Mouse (Mus musculus) small intestine, adult 2 months (tissue): ENCODE data around the gene Epb41l4b. TPM values are rescaled to one million over a fixed set of nuclear protein-coding genes. Genes with fewer than 3 reads are reported as not detected.

Experiments used
- H3K27ac ChIP-seq: fragments of 200-500 bp; 2 replicates; pipeline ENCODE4 v1.5.1; 2012; ENCODE audit warnings: low read depth, low read length, control low read depth, inconsistent platforms; ENCODE audit not compliant: insufficient read depth
- H3K27me3 ChIP-seq: fragments of 200-500 bp; 2 replicates; pipeline ENCODE4 v1.6.1; 2012; ENCODE audit warnings: mild to moderate bottlenecking, moderate library complexity, low read length, inconsistent platforms; ENCODE audit not compliant: control insufficient read depth, insufficient read depth
- H3K36me3 ChIP-seq: fragments of 200-500 bp; 2 replicates; pipeline ENCODE4 v1.6.1; 2012; ENCODE audit warnings: mild to moderate bottlenecking, low read length, control low read depth, inconsistent platforms; ENCODE audit not compliant: control insufficient read depth, insufficient read depth
- H3K4me1 ChIP-seq: fragments of 200-500 bp; 2 replicates; pipeline ENCODE4 v1.6.1; 2012; ENCODE audit warnings: low read length, inconsistent platforms, mixed read lengths; ENCODE audit not compliant: control insufficient read depth, insufficient read depth, insufficient read length
- H3K4me3 ChIP-seq: fragments of 200-500 bp; 2 replicates; pipeline ENCODE4 v1.5.1; 2012; ENCODE audit warnings: low read depth, mild to moderate bottlenecking, control low read depth, inconsistent platforms, low read length, moderate library complexity
- CTCF ChIP-seq: fragments of 200-500 bp; IDR thresholded peaks from 2 replicates; pipeline ENCODE4 v1.5.1; 2012; ENCODE audit warnings: low read depth, mild to moderate bottlenecking, control low read depth, inconsistent platforms, low read length, moderate library complexity, mixed read lengths; ENCODE audit not compliant: insufficient replicate concordance, insufficient read length; ENCODE audit errors: extremely low read depth
- POLR2A ChIP-seq: fragments of 200-500 bp; IDR thresholded peaks from 2 replicates; pipeline ENCODE4 v1.6.1; 2012; ENCODE audit warnings: low read depth, mild to moderate bottlenecking, control low read depth, inconsistent platforms, low read length, moderate library complexity
- WGBS: fragments of 180-500 bp; shearing (Covaris S2); methylation state at CpG from one replicate; pipeline ENCODE4 v1.1.7; 2018; 5-methylcytosine and 5-hydroxymethylcytosine counted together
- polyA plus RNA-seq: library from polyadenylated mRNA; depleted of rRNA; stranded (reverse); fragments of >200 nt; gene quantifications from 2 replicates; pipeline ENCODE4 v1.2.3, GENCODE M21; 2012

Epb41l4b gene
- polyA plus RNA-seq, 1 experiment = 81.4 TPM

DNA sequence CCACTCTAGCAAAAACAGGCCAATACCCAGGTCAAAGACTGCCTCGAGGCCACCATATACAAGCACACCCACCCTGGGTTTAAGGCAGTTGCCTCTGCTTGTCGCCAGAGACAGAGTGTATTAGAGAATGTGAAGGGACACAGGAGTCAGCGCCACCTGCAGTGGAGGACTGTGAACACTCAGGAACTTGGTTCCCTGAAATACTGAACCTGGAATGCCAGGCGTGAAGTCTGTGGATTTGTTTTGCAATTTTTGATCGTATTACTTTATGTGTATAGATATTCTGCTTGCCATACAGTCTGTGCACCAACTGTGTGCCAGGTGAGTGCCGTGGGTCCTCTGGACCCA lies 5.2 kb downstream of the Epb41l4b start:
- H3K4me1 ChIP-seq = peaks cover 46% of the 10 kb centered on the region
- no peaks in the 10 kb centered on the region for H3K36me3 ChIP-seq
- no peak; the same call in 1 of the 2 replicates for TF ChIP-seq CTCF
- no peak for TF ChIP-seq POLR2A
- H3K27me3 ChIP-seq = no peaks in the 10 kb centered on the region
- WGBS = 33% methylated on average over 6 of the region's 6 CpGs
- peak overlapping the region; percentile 6 for H3K4me3 ChIP-seq
- peak overlapping the region; percentile 95 for H3K27ac ChIP-seq

GRCm38 (mm10) chr4:57137371-57138092 lies 5.7 kb downstream of the Epb41l4b start:
- H3K36me3 ChIP-seq = no peaks in the 10 kb centered on the region
- no peaks in the 10 kb centered on the region for H3K27me3 ChIP-seq
- H3K27ac ChIP-seq = peak overlapping the region; percentile 95
- H3K4me3 ChIP-seq = peak overlapping the region; percentile 6
- 21% methylated on average over 8 of the region's 8 CpGs for WGBS
- H3K4me1 ChIP-seq = peaks cover 47% of the 10 kb centered on the region
- no peak for TF ChIP-seq CTCF
- no peak for TF ChIP-seq POLR2A

GRCm38 (mm10) chr4:57135431-57135830 lies 7.8 kb downstream of the Epb41l4b start:
- TF ChIP-seq CTCF (no peak), POLR2A (no peak)
- 29% methylated on average over 1 of the region's 1 CpGs for WGBS
- H3K27ac ChIP-seq = peak overlapping the region; percentile 65
- H3K4me1 ChIP-seq = peaks cover 63% of the 10 kb centered on the region
- no peaks in the 10 kb centered on the region for H3K36me3 ChIP-seq
- no peak overlapping the region for H3K4me3 ChIP-seq
- no peaks in the 10 kb centered on the region for H3K27me3 ChIP-seq

GRCm38 (mm10) chr4:57134554-57134953 lies 8.7 kb downstream of the Epb41l4b start:
- Histone ChIP-seq H3K4me3 (no peak overlapping the region; the same call in 1 of the 2 replicates), H3K27me3 (no peaks in the 10 kb centered on the region), H3K4me1 (peaks cover 65% of the 10 kb centered on the region), H3K27ac (peak overlapping the region; percentile 42), H3K36me3 (no peaks in the 10 kb centered on the region)
- TF ChIP-seq CTCF (no peak), POLR2A (no peak; the same call in 1 of the 2 replicates)
- 24% methylated on average over 4 of the region's 4 CpGs for WGBS

DNA sequence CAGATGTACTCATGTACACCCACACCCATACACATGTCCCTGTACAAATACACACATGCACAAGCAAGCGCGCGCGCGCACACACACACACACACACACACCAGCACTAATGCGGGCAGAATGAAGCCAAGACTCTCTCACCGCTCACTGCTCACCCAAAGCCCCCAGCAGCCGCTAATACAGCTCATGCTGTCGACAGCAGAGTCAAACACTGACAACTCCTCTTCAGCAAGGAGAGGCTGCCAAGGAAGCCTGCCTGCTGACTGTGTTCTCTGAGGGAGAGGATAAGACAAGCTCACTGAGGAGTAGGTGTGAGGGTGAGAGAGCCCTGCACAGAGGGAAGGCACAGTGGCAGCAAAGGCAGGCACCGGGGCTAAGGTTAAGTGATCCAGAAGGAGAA lies 11.4 kb downstream of the Epb41l4b start:
- no peaks in the 10 kb centered on the region for H3K27me3 ChIP-seq
- peaks cover 57% of the 10 kb centered on the region for H3K4me1 ChIP-seq
- TF ChIP-seq CTCF = no peak
- no peak for TF ChIP-seq POLR2A
- H3K27ac ChIP-seq = peak overlapping the region; percentile 79
- peak overlapping the region; percentile 5; the same call in 1 of the 2 replicates for H3K4me3 ChIP-seq
- H3K36me3 ChIP-seq = no peaks in the 10 kb centered on the region
- 60% methylated on average over 10 of the region's 10 CpGs for WGBS

DNA sequence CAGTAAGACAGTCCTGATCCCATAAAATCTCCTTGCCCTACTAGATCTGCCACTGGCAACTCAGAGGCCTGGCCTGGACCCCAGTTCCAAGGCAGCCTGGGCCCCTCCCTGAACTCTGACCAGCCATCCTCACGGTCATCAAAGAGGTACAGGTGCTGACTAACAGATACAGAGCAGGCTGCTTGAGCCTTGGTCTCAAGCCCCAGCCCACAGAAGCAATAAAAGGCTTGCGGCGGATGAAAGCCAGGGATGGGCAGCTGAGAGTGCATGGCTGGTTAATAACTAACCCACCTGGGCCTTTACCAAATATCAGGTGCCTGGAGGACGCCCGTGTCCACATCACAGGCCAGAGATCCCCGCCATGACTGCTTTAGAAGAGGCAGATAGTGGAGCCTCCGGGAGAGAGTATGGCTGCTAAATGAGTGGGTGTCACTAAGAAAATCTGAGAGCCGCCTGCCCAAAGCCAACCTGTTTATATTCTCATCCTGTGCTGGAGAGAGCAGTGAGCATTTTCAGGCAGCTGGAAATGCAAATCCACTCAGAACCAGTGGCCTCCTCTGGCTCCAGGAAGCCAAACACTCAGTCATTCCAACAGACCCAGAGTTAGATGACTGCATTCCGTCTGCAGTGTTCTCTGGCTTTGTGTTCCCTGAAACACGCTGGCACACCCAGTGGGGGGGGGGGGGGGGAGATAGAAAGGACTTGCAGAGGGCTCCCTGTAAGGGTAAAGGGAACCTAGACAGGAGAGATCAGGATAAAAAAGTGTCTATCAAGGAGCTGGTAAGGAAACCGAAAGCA lies 13.3 kb downstream of the Epb41l4b start:
- H3K36me3 ChIP-seq = no peaks in the 10 kb centered on the region
- H3K27ac ChIP-seq = peak overlapping the region; percentile 100
- WGBS = 22% methylated on average over 11 of the region's 11 CpGs
- TF ChIP-seq CTCF (no peak), POLR2A (peak; percentile 15; the same call in 1 of the 2 replicates)
- H3K4me3 ChIP-seq = no peak overlapping the region; the same call in 1 of the 2 replicates
- H3K27me3 ChIP-seq = no peaks in the 10 kb centered on the region
- H3K4me1 ChIP-seq = peaks cover 58% of the 10 kb centered on the region

DNA sequence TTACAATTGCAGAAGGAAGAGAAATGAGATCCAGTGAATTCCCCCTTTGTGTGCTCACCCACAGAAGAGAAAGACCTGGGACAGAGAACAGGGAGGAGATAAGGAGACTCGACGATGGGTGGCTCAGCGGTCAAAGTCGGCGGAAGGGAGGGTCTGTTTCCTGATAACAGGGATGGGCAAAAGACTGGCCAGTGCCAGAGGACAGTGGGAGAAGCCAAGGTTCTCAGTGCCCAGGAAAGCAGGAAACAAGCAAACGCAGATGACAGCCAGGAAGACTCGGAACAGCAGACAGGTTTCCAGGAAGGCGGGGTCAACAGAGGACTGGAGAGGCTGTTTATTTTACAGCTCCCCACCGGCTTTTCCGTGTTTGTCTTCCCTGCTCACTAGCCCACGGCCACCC lies 20.2 kb downstream of the Epb41l4b start:
- no peaks in the 10 kb centered on the region for H3K27me3 ChIP-seq
- H3K4me1 ChIP-seq = peaks cover 44% of the 10 kb centered on the region
- H3K27ac ChIP-seq = peak overlapping the region; percentile 99
- no peak for TF ChIP-seq POLR2A
- H3K4me3 ChIP-seq = peak overlapping the region; percentile 19
- WGBS = 13% methylated on average over 11 of the region's 11 CpGs
- peaks cover 3% of the 10 kb centered on the region; the same call in 1 of the 2 replicates for H3K36me3 ChIP-seq
